Mouse (Mus musculus): ENCODE measurements around the gene Shd. TPM values are rescaled to one million over a fixed set of nuclear protein-coding genes. Genes with fewer than 3 reads are reported as not detected.

Gene Shd
- total RNA-seq, 2 experiments from 2014 or later, result 24.3 to 29.0 TPM

GRCm38 (mm10) chr17:56022131-56022988, 52.1 kb downstream of the Shd start:
- no peak for DNase-seq (ENCODE audit: extremely low spot score in 1 of 2, low spot score in 1 of 2)

GRCm38 (mm10) chr17:56022989-56023290, 52.7 kb downstream of the Shd start:
- DNase-seq (ENCODE audit: extremely low spot score in 1 of 2, low spot score in 1 of 2), result no peak

DNA sequence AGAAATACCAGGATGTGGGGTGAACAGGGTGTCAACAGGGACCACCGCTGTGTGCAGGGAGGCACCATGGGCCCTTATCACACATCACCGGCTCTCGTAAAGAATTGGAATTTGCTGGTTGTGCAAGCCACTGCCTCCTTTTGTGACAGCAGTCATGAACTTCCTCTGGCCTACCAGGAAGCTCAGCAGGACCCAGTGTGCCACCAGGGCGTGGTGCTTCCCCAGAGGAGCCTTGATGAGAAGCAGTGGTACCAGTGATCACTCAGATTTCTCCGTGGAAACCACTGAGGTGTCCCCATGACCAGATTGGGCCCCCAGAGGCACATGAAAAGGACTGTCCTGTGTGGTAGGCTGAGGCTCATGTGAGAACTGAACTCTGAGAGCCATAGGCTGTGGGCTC, 53.1 kb downstream of the Shd start:
- DNase-seq (ENCODE audit: extremely low spot score in 1 of 2, low spot score in 1 of 2), result no peak

DNA sequence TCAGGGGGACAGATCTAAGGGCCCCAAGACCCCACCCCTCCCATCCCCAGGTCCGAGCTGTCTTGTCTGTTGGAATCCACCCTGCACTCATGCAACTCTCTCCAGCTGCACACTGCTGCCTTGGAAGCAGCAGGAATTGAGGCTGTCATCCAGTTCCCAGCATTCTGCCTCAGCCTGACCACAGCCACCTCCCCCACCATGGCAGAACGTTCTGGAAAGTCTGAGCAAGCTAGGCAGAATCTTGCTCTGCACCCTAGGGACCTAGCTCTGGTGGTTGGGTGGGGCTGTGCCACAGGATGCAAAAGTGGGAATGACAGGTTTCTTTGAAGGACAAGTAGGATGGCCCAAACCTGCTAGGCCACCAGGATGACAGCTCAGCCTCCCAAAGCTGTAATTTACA, 54.2 kb downstream of the Shd start:
- DNase-seq (ENCODE audit: extremely low spot score in 1 of 2, low spot score in 1 of 2), result no peak

DNA sequence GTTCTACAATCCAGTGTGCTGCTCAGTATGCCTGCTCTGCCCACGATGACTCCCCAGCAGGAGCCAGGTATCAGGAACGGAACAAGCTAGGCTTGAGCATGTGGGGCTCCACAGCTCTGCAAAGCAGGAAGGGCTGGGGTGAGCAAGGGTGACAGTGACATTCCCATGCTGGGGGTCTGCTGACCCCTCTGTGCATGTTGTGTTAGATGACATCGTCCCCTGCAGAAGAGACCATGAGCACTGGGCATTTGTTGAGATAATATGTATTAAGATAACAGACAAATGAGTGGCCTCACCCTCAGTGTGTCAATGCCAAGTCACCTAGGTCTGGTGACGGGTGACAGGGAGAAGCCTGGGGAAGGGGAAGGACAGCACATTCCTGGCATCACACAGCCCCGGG, 54.7 kb downstream of the Shd start:
- DNase-seq (ENCODE audit: extremely low spot score in 1 of 2, low spot score in 1 of 2), result no peak

Other genes with a start within 250 kb of the Shd start
- gene Adgre4, start 220.5 kb upstream of the Shd start, total RNA-seq (2021), result not detected
- 1 to 10 TPM; 6.1 to 7.0 TPM for gene Zfp119a, start 91.5 kb upstream of the Shd start, total RNA-seq (2021)
- gene Zfp959, start 78.4 kb upstream of the Shd start, total RNA-seq (2021), result 1 to 10 TPM; 5.8 TPM
- gene Zfp119b, start 21.0 kb upstream of the Shd start, total RNA-seq (2021), result 1 to 10 TPM; 3.1 to 3.4 TPM
- gene Ebi3, start 17.8 kb upstream of the Shd start, total RNA-seq (2021), result 1 to 10 TPM; 2.3 to 2.8 TPM
- gene Yju2, start 11.4 kb upstream of the Shd start, total RNA-seq (2021), result 10 to 100 TPM; 16.7 to 16.9 TPM
- gene Fsd1, start 16.0 kb downstream of the Shd start, total RNA-seq (2021), result 10 to 100 TPM; 72.4 to 82.6 TPM
- gene Stap2, start 35.1 kb downstream of the Shd start, total RNA-seq (2021), result 1 to 10 TPM; 2.7 to 3.2 TPM
- 100 to 1,000 TPM; 110 to 116 TPM for gene Mpnd, start 35.2 kb downstream of the Shd start, total RNA-seq (2021)
- 10 to 100 TPM; 63.1 to 64.0 TPM for gene Sh3gl1, start 66.2 kb downstream of the Shd start, total RNA-seq (2021)
- 1 to 10 TPM; 3.9 to 4.9 TPM for gene Chaf1a, start 70.0 kb downstream of the Shd start, total RNA-seq (2021)
- 10 to 100 TPM; 83.3 to 87.4 TPM for gene Ubxn6, start 104.6 kb downstream of the Shd start, total RNA-seq (2021)
- 100 to 1,000 TPM in 1 of 2 experiments, 10 to 100 TPM in 1; 96.4 to 126 TPM for gene Hdgfl2, start 109.2 kb downstream of the Shd start, total RNA-seq (2021)
- 1 to 10 TPM in 1 of 2 experiments, under 1 TPM in 1; 0.68 to 2.4 TPM for gene Plin4, start 139.3 kb downstream of the Shd start, total RNA-seq (2021)
- under 1 TPM; 0.30 to 0.85 TPM for gene Plin5, start 147.1 kb downstream of the Shd start, total RNA-seq (2021)
- 1 to 10 TPM; 1.1 to 1.4 TPM for gene Lrg1, start 151.5 kb downstream of the Shd start, total RNA-seq (2021)
- 100 to 1,000 TPM; 141 to 143 TPM for gene Sema6b, start 169.9 kb downstream of the Shd start, total RNA-seq (2021)
- 1 to 10 TPM; 5.4 to 6.6 TPM for gene Tnfaip8l1, start 192.0 kb downstream of the Shd start, total RNA-seq (2021)
- gene Mydgf, start 213.5 kb downstream of the Shd start, total RNA-seq (2021), result 10 to 100 TPM; 39.4 to 41.4 TPM
- gene Dpp9, start 248.4 kb downstream of the Shd start, total RNA-seq (2021), result 10 to 100 TPM; 64.7 to 67.3 TPM